Mouse (Mus musculus) limb, embryonic 14.5 days (tissue): ENCODE measurements around the gene Zfp637. TPM values are rescaled to one million over a fixed set of nuclear protein-coding genes. Genes with fewer than 3 reads are reported as not detected.
"Not testable (repeated sequence)": the region's sequence is repeated elsewhere in the genome, so short reads cannot be mapped to it uniquely, and the experiment has no call there.

Experiments used
- ATAC-seq: fragments of 200-750 bp; cut with Nextera tagmentation; 2 replicates; pipeline ENCODE4 v1.8.0; 2017; ENCODE audit warnings: low read depth, moderate number of reproducible peaks, moderate TSS enrichment; ENCODE audit not compliant: low FRiP score
- DNase-seq: peaks from one replicate; pipeline ENCODE4 v3.0.0-alpha.2; 2015; ENCODE audit warnings: low spot score
- H3K27ac ChIP-seq: fragments of 300-500 bp; sonication (generic); replicated peaks from 2 replicates; pipeline ENCODE4 v1.5.1; 2014; ENCODE audit warnings: low read depth, mild to moderate bottlenecking, low read length, moderate library complexity, mixed read lengths
- H3K27me3 ChIP-seq: fragments of 300-500 bp; sonication (generic); 2 replicates; pipeline ENCODE4 v1.6.1; 2014; ENCODE audit warnings: low read length, mixed read lengths; ENCODE audit not compliant: control insufficient read depth, insufficient read depth
- H3K36me3 ChIP-seq: fragments of 300-500 bp; sonication (generic); 2 replicates; pipeline ENCODE4 v1.6.1; 2014; ENCODE audit warnings: mild to moderate bottlenecking, low read length, moderate library complexity, mixed read lengths; ENCODE audit not compliant: control insufficient read depth, insufficient read depth
- H3K4me1 ChIP-seq: fragments of 300-500 bp; sonication (generic); 2 replicates; pipeline ENCODE4 v1.6.1; 2014; ENCODE audit warnings: antibody characterized with exemption, low read length, mixed read lengths; ENCODE audit not compliant: control insufficient read depth, insufficient read depth
- H3K4me2 ChIP-seq: fragments of 300-500 bp; sonication (generic); replicated peaks from 2 replicates; pipeline ENCODE4 v1.6.1; 2014; ENCODE audit warnings: low read depth, mild to moderate bottlenecking, low read length, moderate library complexity; ENCODE audit not compliant: severe bottlenecking
- H3K4me3 ChIP-seq: fragments of 300-500 bp; sonication (generic); replicated peaks from 2 replicates; pipeline ENCODE4 v1.5.1; 2014; ENCODE audit warnings: low read length
- H3K9ac ChIP-seq: fragments of 300-500 bp; sonication (generic); 2 replicates; pipeline ENCODE4 v1.6.1; 2014; ENCODE audit warnings: mild to moderate bottlenecking, low read depth, low read length, moderate library complexity; ENCODE audit not compliant: severe bottlenecking
- H3K9me3 ChIP-seq: fragments of 300-500 bp; sonication (generic); 2 replicates; pipeline ENCODE4 v1.6.1; 2016; ENCODE audit warnings: low read length; ENCODE audit not compliant: control insufficient read depth
- POLR2A ChIP-seq: fragments of 200-500 bp; IDR thresholded peaks from 2 replicates; pipeline ENCODE4 v1.8.0; 2012; ENCODE audit warnings: inconsistent platforms, mild to moderate bottlenecking, moderate library complexity, borderline replicate concordance; ENCODE audit not compliant: insufficient read depth, insufficient read length; ENCODE audit errors: extremely low read depth
- WGBS: fragments of 180-500 bp; shearing (Covaris S2); extraction: QIAGEN DNeasy Blood & Tissue Kit; methylation state at CpG from one replicate; pipeline ENCODE4 v1.1.7; 2014; 5-methylcytosine and 5-hydroxymethylcytosine counted together
- polyA plus RNA-seq, 2 experiments: library from polyadenylated mRNA; depleted of rRNA in 1 of 2; stranded (reverse) in 1 of 2; unstranded in 1 of 2; fragments of >200 nt; fragmentation: Nextera tagmentation in 1 of 2; extraction: Ambion mirVana in 1 of 2; gene quantifications; 2 replicates each; pipeline versions ENCODE4 v1.2.1 to v1.2.3; 2012 to 2014

Gene Zfp637
- polyA plus RNA-seq, 2 experiments: 85.1 to 148 TPM

DNA sequence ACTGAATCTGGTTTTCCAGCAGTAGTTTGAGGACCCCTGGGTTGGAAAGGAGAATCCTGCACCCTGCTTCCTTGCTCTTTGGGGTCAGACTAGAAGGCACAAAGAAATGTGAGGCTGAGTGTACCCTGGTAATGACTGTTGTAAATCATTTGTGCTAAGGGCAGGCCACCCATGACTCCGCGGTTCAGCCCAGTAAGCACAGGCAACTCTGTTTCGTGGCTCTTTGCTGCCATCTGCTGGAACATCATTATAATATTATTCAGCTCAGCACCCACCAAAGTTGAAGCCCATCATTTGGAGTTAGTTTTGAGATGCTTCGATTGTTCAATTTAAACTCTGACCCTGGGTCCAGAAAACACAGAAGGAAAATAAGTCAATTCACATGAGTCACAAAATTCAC is 15.6 kb upstream of the Zfp637 start:
- 13% methylated on average over 4 of the region's 4 CpGs for WGBS
- H3K4me1 ChIP-seq: no peaks in the 10 kb centered on the region
- TF ChIP-seq POLR2A: no peak
- no peak overlapping the region for H3K4me2 ChIP-seq
- H3K27ac ChIP-seq: no peak overlapping the region
- H3K27me3 ChIP-seq: no peaks in the 10 kb centered on the region
- no peaks in the 10 kb centered on the region for H3K36me3 ChIP-seq
- no peak overlapping the region; the same call in 1 of the 2 replicates for H3K9ac ChIP-seq
- no peak overlapping the region for H3K4me3 ChIP-seq
- no peaks in the 10 kb centered on the region for H3K9me3 ChIP-seq
- peak; percentile 88 for DNase-seq
- ATAC-seq: peak; percentile 66

DNA sequence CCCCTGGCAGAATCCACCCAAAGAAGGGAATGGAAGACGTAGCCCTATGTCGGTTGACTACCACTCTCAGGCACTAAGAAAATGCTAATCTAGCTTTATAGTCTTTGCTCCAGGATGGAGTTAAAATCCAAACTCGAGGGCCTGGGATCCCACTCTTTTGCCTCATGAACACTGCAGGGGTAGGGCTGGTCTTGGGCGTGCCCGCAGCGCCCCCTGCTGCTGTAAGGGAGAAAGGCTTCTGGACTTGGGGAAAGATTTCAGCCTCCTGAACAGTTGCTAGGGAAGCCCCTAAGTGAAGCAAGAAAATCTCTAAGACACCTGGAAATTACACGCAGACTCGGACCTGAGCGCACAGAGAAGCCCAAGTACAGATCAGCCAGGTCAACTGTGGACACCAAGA is 12.7 kb upstream of the Zfp637 start:
- no peaks in the 10 kb centered on the region for H3K36me3 ChIP-seq
- peak; percentile 50 for DNase-seq
- no peak overlapping the region for H3K27ac ChIP-seq
- no peak overlapping the region for H3K9ac ChIP-seq
- no peaks in the 10 kb centered on the region for H3K4me1 ChIP-seq
- 15% methylated on average over 9 of the region's 9 CpGs for WGBS
- TF ChIP-seq POLR2A: no peak
- H3K27me3 ChIP-seq: no peaks in the 10 kb centered on the region
- H3K4me3 ChIP-seq: no peak overlapping the region
- ATAC-seq: no peak
- no peaks in the 10 kb centered on the region for H3K9me3 ChIP-seq
- H3K4me2 ChIP-seq: no peak overlapping the region

DNA sequence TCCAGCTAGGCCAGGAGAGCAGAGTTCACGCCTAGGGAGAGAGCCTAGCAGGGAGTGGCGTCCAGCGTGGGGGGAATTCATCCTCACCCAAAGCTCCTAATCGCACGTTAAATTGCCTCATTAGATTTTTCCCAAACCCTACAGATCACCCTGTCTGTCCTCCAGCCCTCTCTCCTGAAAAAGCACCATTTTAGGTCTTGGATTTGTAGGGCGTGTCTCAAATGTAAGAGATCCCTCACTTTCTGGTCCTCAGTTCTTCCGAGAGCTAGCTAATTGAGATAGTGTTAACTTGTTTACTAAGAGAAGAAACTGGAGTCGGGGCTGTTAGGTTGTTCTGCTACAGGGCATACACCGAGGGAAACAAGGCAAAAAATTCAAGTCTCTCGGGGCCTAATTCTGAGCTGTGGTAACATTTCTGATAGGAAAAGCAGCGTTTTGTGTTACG is 553 bp downstream of the Zfp637 start:
- H3K27ac ChIP-seq: peak overlapping the region; percentile 93
- no peaks in the 10 kb centered on the region for H3K9me3 ChIP-seq
- WGBS: 11% methylated on average over 12 of the region's 12 CpGs
- ATAC-seq (no peak; the same call in 1 of the 2 replicates), DNase-seq (no peak)
- no peaks in the 10 kb centered on the region for H3K27me3 ChIP-seq
- 0 out of 2 replicates have a peak, but pooled peaks cover 4% of the 10 kb centered on the region for H3K4me1 ChIP-seq
- peaks cover 37% of the 10 kb centered on the region for H3K36me3 ChIP-seq
- peak overlapping the region; percentile 55 for H3K4me2 ChIP-seq
- peak overlapping the region; percentile 75 for H3K4me3 ChIP-seq
- TF ChIP-seq POLR2A: no peak
- peak overlapping the region; percentile 96 for H3K9ac ChIP-seq

DNA sequence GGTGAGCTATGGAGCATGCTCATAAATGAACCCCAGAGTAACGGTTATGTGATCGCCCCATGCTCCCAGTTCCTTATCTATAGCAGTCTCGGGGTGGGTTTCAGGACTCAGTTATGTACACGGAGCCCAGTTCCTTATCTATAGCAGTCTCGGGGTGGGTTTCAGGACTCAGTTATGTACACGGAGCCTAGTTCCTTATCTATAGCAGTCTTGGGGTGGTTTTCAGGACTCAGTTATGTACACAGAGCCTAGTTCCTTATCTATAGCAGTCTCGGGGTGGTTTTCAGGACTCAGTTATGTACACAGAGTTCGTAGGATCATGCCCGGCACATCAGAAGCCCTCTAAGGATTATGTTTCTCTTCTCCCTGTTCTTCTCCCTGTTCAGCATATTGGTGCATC is 3.6 kb downstream of the Zfp637 start:
- Histone ChIP-seq H3K4me2 (no peak overlapping the region), H3K27ac (no peak overlapping the region), H3K27me3 (no peaks in the 10 kb centered on the region), H3K9me3 (no peaks in the 10 kb centered on the region), H3K36me3 (peaks cover 66% of the 10 kb centered on the region), H3K4me3 (no peak overlapping the region), H3K4me1 (0 out of 2 replicates have a peak, but pooled peaks cover 4% of the 10 kb centered on the region), H3K9ac (no peak overlapping the region)
- TF ChIP-seq POLR2A: no peak
- no peak for DNase-seq
- ATAC-seq: no peak
- 98% methylated on average over 9 of the region's 9 CpGs for WGBS

DNA sequence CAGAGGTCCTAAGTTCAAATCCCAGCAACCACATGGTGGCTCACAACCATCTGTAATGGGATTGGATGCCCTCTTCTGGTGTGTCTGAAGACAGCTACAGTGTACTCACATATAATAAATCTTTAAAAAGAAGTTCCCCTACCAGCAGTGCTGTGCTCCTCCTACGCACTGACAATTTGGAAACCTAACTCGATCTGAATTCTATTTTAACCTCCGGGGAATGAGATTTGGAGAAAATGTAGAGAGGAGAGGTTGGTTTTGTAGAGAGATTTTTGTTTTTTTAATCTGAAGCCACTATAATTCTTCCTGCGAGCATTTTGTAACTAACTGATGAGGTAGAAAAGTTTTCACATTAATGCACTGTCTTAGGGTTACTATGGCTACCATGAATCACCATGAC is 5.7 kb downstream of the Zfp637 start:
- WGBS: 97% methylated on average over 4 of the region's 4 CpGs
- H3K9me3 ChIP-seq, ATAC-seq, H3K9ac ChIP-seq, H3K4me2 ChIP-seq, H3K27ac ChIP-seq, DNase-seq, H3K4me1 ChIP-seq, H3K27me3 ChIP-seq, H3K4me3 ChIP-seq: not testable (repeated sequence)
- H3K36me3 ChIP-seq: peaks cover 70% of the 10 kb centered on the region

DNA sequence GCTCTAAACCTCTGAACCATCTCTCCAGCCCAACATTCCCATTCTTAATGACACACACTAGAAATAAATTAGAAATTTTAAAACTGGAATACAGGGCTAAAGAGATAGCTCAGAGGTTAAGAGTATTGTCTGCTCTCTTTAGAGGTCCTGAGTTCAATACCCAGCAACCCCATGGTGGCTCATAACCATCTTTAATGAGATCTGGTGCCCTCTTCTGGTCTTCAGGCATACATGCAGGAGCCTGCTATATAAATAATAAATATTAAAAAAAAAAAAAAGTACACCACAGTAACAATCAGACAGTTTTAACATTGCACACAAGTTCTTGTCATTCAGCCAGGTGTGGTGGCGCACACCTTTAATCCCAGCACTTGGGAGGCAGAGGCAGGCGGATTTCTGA is 6.8 kb downstream of the Zfp637 start:
- Histone ChIP-seq H3K27ac (no peak overlapping the region), H3K9ac (no peak overlapping the region), H3K4me3 (no peak overlapping the region), H3K9me3 (no peaks in the 10 kb centered on the region), H3K27me3 (no peaks in the 10 kb centered on the region), H3K36me3 (peaks cover 70% of the 10 kb centered on the region), H3K4me2 (no peak overlapping the region), H3K4me1 (no peaks in the 10 kb centered on the region)
- ATAC-seq: no peak
- 98% methylated on average over 2 of the region's 2 CpGs for WGBS
- TF ChIP-seq POLR2A: no peak
- DNase-seq: no peak
